Mouse (Mus musculus): Measurements from ENCODE around the gene Dennd1b. TPM values are rescaled to one million over a fixed set of nuclear protein-coding genes. Genes with fewer than 3 reads are reported as not detected.

Dennd1b gene
- polyA plus RNA-seq, 2 experiments: 0.78 to 2.3 TPM

GRCm38 (mm10) chr1:139003503-139003902 is 40.3 kb downstream of the Dennd1b start:
- DNase-seq (ENCODE audit: low read depth in 3 of 3, low spot score in 3 of 3): no peak
- Histone ChIP-seq H3K36me3 (replicated peaks; ENCODE audit: control insufficient read depth, insufficient read depth, low read depth) (no peaks in the 10 kb centered on the region), H3K27me3 (ENCODE audit: control insufficient read depth, insufficient read depth, low read length) (no peaks in the 10 kb centered on the region), H3K9ac (replicated peaks) (no peak overlapping the region), H3K4me3 (ENCODE audit: insufficient read depth in 1 of 2, low read depth in 2 of 2, low read length in 2 of 2) (no peak overlapping the region), H3K4me1 (replicated peaks; ENCODE audit: control insufficient read depth in 2 of 2, insufficient read depth in 2 of 2, low read length in 1 of 2) (no peaks in the 10 kb centered on the region), H3K27ac (no peak overlapping the region), H3K9me3 (ENCODE audit: control insufficient read depth, low read length) (no peaks in the 10 kb centered on the region), H3K4me2 (ENCODE audit: low read depth) (no peak overlapping the region)
- 35% methylated on average over 2 of the region's 2 CpGs for WGBS (ENCODE audit: insufficient replicate concordance)
- TF ChIP-seq EP300 (IDR thresholded peaks at IDR 0.05; ENCODE audit: low read depth): no peak
- TF ChIP-seq CTCF (IDR thresholded peaks at IDR 0.05; ENCODE audit: low read depth): no peak
- no peak for ATAC-seq (ENCODE audit: insufficient read depth)

DNA sequence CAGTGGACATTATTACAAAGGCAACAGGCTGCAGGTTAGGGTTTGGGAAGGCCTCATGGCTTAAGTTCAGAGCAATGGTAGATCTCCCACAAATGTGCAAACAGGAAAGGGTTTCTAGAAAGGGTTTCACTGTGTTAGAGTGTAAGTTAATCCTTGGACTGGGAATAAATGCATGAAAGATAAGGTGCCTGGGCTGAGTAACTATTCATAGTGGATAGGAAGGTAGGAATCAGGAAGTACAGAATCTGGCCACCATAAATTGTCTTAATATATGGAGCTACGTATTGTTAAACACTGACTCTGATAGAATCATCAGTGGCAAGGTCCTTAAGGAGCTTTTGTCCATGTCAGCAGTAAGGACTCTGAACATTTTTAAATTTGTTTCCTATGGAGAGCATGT is 42.8 kb downstream of the Dennd1b start:
- 59% methylated on average over 1 of the region's 1 CpGs for WGBS (ENCODE audit: insufficient replicate concordance)
- DNase-seq (ENCODE audit: low read depth in 3 of 3, low spot score in 3 of 3) (no peak), ATAC-seq (ENCODE audit: insufficient read depth) (no peak)
- H3K4me3 ChIP-seq (ENCODE audit: insufficient read depth in 1 of 2, low read depth in 2 of 2, low read length in 2 of 2): no peak overlapping the region
- H3K27me3 ChIP-seq (ENCODE audit: control insufficient read depth, insufficient read depth, low read length): no peaks in the 10 kb centered on the region
- no peaks in the 10 kb centered on the region for H3K36me3 ChIP-seq (replicated peaks; ENCODE audit: control insufficient read depth, insufficient read depth, low read depth)
- no peak overlapping the region for H3K9ac ChIP-seq (replicated peaks)
- no peaks in the 10 kb centered on the region for H3K4me1 ChIP-seq (replicated peaks; ENCODE audit: control insufficient read depth in 2 of 2, insufficient read depth in 2 of 2, low read length in 1 of 2)
- H3K4me2 ChIP-seq (ENCODE audit: low read depth): no peak overlapping the region
- no peak overlapping the region for H3K27ac ChIP-seq
- H3K9me3 ChIP-seq (ENCODE audit: control insufficient read depth, low read length): no peaks in the 10 kb centered on the region
- TF ChIP-seq EP300 (IDR thresholded peaks at IDR 0.05; ENCODE audit: low read depth) (no peak), CTCF (IDR thresholded peaks at IDR 0.05; ENCODE audit: low read depth) (no peak)

- no peak overlapping the region for H3K27ac ChIP-seq
- no peaks in the 10 kb centered on the region for H3K9me3 ChIP-seq (ENCODE audit: control insufficient read depth, low read length)
- H3K27me3 ChIP-seq (ENCODE audit: control insufficient read depth, insufficient read depth, low read length): no peaks in the 10 kb centered on the region
- H3K36me3 ChIP-seq (replicated peaks; ENCODE audit: control insufficient read depth, insufficient read depth, low read depth): no peaks in the 10 kb centered on the region
- no peak for ATAC-seq (ENCODE audit: insufficient read depth)
- no peak for DNase-seq (ENCODE audit: low read depth in 3 of 3, low spot score in 3 of 3)
- WGBS (ENCODE audit: insufficient replicate concordance): 62% methylated on average over 3 of the region's 3 CpGs
- H3K4me3 ChIP-seq (ENCODE audit: insufficient read depth in 1 of 2, low read depth in 2 of 2, low read length in 2 of 2): no peak overlapping the region
- TF ChIP-seq CTCF (IDR thresholded peaks at IDR 0.05; ENCODE audit: low read depth) (no peak), EP300 (IDR thresholded peaks at IDR 0.05; ENCODE audit: low read depth) (no peak)
- no peak overlapping the region for H3K9ac ChIP-seq (replicated peaks)
- H3K4me1 ChIP-seq (replicated peaks; ENCODE audit: control insufficient read depth in 2 of 2, insufficient read depth in 2 of 2, low read length in 1 of 2): no peaks in the 10 kb centered on the region
- no peak overlapping the region for H3K4me2 ChIP-seq (ENCODE audit: low read depth)
These were observed 44.2 kb downstream of the Dennd1b start for GRCm38 (mm10) chr1:139007475-139007874.

- ATAC-seq (ENCODE audit: insufficient read depth) (no peak), DNase-seq (ENCODE audit: low read depth in 3 of 3, low spot score in 3 of 3) (no peak)
- no peak overlapping the region for H3K9ac ChIP-seq (replicated peaks)
- no peak overlapping the region for H3K27ac ChIP-seq
- H3K4me3 ChIP-seq (ENCODE audit: insufficient read depth in 1 of 2, low read depth in 2 of 2, low read length in 2 of 2): no peak overlapping the region
- no peak for TF ChIP-seq CTCF (IDR thresholded peaks at IDR 0.05; ENCODE audit: low read depth)
- TF ChIP-seq EP300 (IDR thresholded peaks at IDR 0.05; ENCODE audit: low read depth): no peak
- 44% methylated on average over 5 of the region's 5 CpGs for WGBS (ENCODE audit: insufficient replicate concordance)
- H3K4me1 ChIP-seq (replicated peaks; ENCODE audit: control insufficient read depth in 2 of 2, insufficient read depth in 2 of 2, low read length in 1 of 2): no peaks in the 10 kb centered on the region
- H3K4me2 ChIP-seq (ENCODE audit: low read depth): no peak overlapping the region
- H3K27me3 ChIP-seq (ENCODE audit: control insufficient read depth, insufficient read depth, low read length): no peaks in the 10 kb centered on the region
- no peaks in the 10 kb centered on the region for H3K36me3 ChIP-seq (replicated peaks; ENCODE audit: control insufficient read depth, insufficient read depth, low read depth)
- H3K9me3 ChIP-seq (ENCODE audit: control insufficient read depth, low read length): no peaks in the 10 kb centered on the region
These were observed 52.0 kb downstream of the Dennd1b start for GRCm38 (mm10) chr1:139015118-139015788.

GRCm38 (mm10) chr1:139021298-139021697 is 58.1 kb downstream of the Dennd1b start:
- Histone ChIP-seq H3K9me3 (ENCODE audit: control insufficient read depth, low read length) (no peaks in the 10 kb centered on the region), H3K4me3 (ENCODE audit: insufficient read depth in 1 of 2, low read depth in 2 of 2, low read length in 2 of 2) (no peak overlapping the region), H3K4me1 (replicated peaks; ENCODE audit: control insufficient read depth in 2 of 2, insufficient read depth in 2 of 2, low read length in 1 of 2) (no peaks in the 10 kb centered on the region), H3K9ac (replicated peaks) (no peak overlapping the region), H3K27ac (no peak overlapping the region), H3K4me2 (ENCODE audit: low read depth) (no peak overlapping the region), H3K36me3 (replicated peaks; ENCODE audit: control insufficient read depth, insufficient read depth, low read depth) (no peaks in the 10 kb centered on the region), H3K27me3 (ENCODE audit: control insufficient read depth, insufficient read depth, low read length) (no peaks in the 10 kb centered on the region)
- ATAC-seq (ENCODE audit: insufficient read depth): no peak
- no peak for DNase-seq (ENCODE audit: low read depth in 3 of 3, low spot score in 3 of 3)
- TF ChIP-seq CTCF (IDR thresholded peaks at IDR 0.05; ENCODE audit: low read depth) (no peak), EP300 (IDR thresholded peaks at IDR 0.05; ENCODE audit: low read depth) (no peak)
- WGBS (ENCODE audit: insufficient replicate concordance): 72% methylated on average over 7 of the region's 7 CpGs

Data from liver, embryonic 14.5 days (tissue).